Mouse (Mus musculus): ENCODE measurements around the gene Olfr419. TPM values are rescaled to one million over a fixed set of nuclear protein-coding genes. Genes with fewer than 3 reads are reported as not detected.

Olfr419 gene
- total and polyA plus RNA-seq, 3 experiments, result 0.31 TPM; not detected in 2

GRCm38 (mm10) chr1:174246080-174246479 lies 5.8 kb downstream of the Olfr419 start:
- Histone ChIP-seq H3K79me2 (ENCODE audit: control insufficient read depth, insufficient read depth, low read length, poor library complexity) (no peaks in the 10 kb centered on the region), H3K36me3 (ENCODE audit: control insufficient read depth in 1 of 2, insufficient read depth in 2 of 2, low read length in 2 of 2) (peaks cover 0 to 50% of the 10 kb centered on the region in 2 experiments; a peak in 2 of 4 replicates), H3K9me3 (replicated peaks; ENCODE audit: insufficient read depth, low read length) (no peaks in the 10 kb centered on the region), H3K4me3 (ENCODE audit: control insufficient read depth in 1 of 2, insufficient read depth in 1 of 2, low read depth in 2 of 2, low read length in 2 of 2) (no peak overlapping the region), H3K27me3 (ENCODE audit: control insufficient read depth in 1 of 2, insufficient read depth in 2 of 2, low read length in 2 of 2) (no peaks in the 10 kb centered on the region), H3K4me1 (ENCODE audit: control insufficient read depth in 1 of 2, insufficient read depth in 2 of 2, low read length in 2 of 2) (no peaks in the 10 kb centered on the region), H3K9ac (ENCODE audit: control insufficient read depth, low read depth, low read length, poor library complexity, severe bottlenecking) (no peak overlapping the region), H3K27ac (ENCODE audit: control insufficient read depth, low read depth, low read length) (no peak overlapping the region)
- TF ChIP-seq RAD21 (IDR thresholded peaks at IDR 0.05; ENCODE audit: low read depth, low read length) (no peak), POLR2AphosphoS2 (IDR thresholded peaks at IDR 0.05; ENCODE audit: low read length) (no peak), BHLHE40 (IDR thresholded peaks at IDR 0.05; ENCODE audit: borderline replicate concordance, low read depth, low read length) (no peak), MAX (IDR thresholded peaks at IDR 0.05; ENCODE audit: low read length) (no peak), USF1 (IDR thresholded peaks at IDR 0.05; ENCODE audit: low read depth, low read length) (no peak), JUND (IDR thresholded peaks at IDR 0.05; ENCODE audit: low read depth, low read length) (no peak)
- DNase-seq (ENCODE audit: low read depth, low spot score), result no peak

DNA sequence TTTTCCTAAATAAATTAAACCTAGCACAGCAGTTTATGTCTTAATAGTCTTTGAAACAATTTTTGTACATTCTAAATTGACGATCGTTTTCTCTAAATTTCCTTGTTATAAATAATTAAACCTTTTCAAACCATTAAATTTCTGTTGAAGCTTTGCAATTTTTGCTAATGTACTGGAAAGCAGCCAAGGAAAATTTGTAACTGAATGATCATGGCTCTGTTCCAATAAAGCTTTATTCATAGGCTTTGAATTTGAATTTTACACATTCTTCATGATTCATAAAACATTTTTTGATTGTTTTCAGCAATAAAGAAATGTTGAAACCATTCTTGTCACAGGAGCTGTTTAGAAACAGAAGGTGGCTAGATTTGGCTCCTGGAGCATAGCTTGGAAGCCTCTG lies 7.2 kb downstream of the Olfr419 start:
- H3K4me3 ChIP-seq (ENCODE audit: control insufficient read depth in 1 of 2, insufficient read depth in 1 of 2, low read depth in 2 of 2, low read length in 2 of 2), result no peak overlapping the region
- no peak overlapping the region for H3K27ac ChIP-seq (ENCODE audit: control insufficient read depth, low read depth, low read length)
- no peaks in the 10 kb centered on the region for H3K9me3 ChIP-seq (replicated peaks; ENCODE audit: insufficient read depth, low read length)
- no peaks in the 10 kb centered on the region for H3K27me3 ChIP-seq (ENCODE audit: control insufficient read depth in 1 of 2, insufficient read depth in 2 of 2, low read length in 2 of 2)
- no peak for TF ChIP-seq TBP (IDR thresholded peaks at IDR 0.05; ENCODE audit: low read depth, low read length)
- no peak for TF ChIP-seq MAX (IDR thresholded peaks at IDR 0.05; ENCODE audit: low read length)
- TF ChIP-seq CTCF (IDR thresholded peaks at IDR 0.05 in 2 of 3, conservative IDR thresholded peaks at IDR 0.05 in 1 of 3; ENCODE audit: control insufficient read depth in 1 of 3, insufficient read depth in 1 of 3, low read depth in 2 of 3, low read length in 3 of 3, poor library complexity in 1 of 3, severe bottlenecking in 1 of 3), result no peak
- TF ChIP-seq EP300 (IDR thresholded peaks at IDR 0.05; ENCODE audit: low read depth in 1 of 2, low read length in 2 of 2), result no peak
- TF ChIP-seq SIN3A (IDR thresholded peaks at IDR 0.05; ENCODE audit: low read length), result no peak
- TF ChIP-seq ZC3H11A (IDR thresholded peaks at IDR 0.05; ENCODE audit: low read depth, low read length), result no peak
- TF ChIP-seq USF1 (IDR thresholded peaks at IDR 0.05; ENCODE audit: low read depth, low read length), result no peak
- no peak for TF ChIP-seq BHLHE40 (IDR thresholded peaks at IDR 0.05; ENCODE audit: borderline replicate concordance, low read depth, low read length)
- no peak for TF ChIP-seq USF2 (IDR thresholded peaks at IDR 0.05; ENCODE audit: borderline replicate concordance in 1 of 2, insufficient read depth in 1 of 2, low read depth in 1 of 2, low read length in 2 of 2)
- TF ChIP-seq POLR2AphosphoS2 (IDR thresholded peaks at IDR 0.05; ENCODE audit: low read length), result no peak
- no peak for TF ChIP-seq TCF12 (IDR thresholded peaks at IDR 0.05; ENCODE audit: low read depth, low read length)
- no peak for TF ChIP-seq MAZ (IDR thresholded peaks at IDR 0.05; ENCODE audit: low read depth, low read length)
- TF ChIP-seq CHD1 (IDR thresholded peaks at IDR 0.05; ENCODE audit: low read depth, low read length), result no peak
- TF ChIP-seq MYB (IDR thresholded peaks at IDR 0.05; ENCODE audit: low read depth, low read length), result no peak
- no peak for TF ChIP-seq TAL1 (IDR thresholded peaks at IDR 0.05; ENCODE audit: low read length)
- no peak for TF ChIP-seq ZMIZ1 (IDR thresholded peaks at IDR 0.05; ENCODE audit: low read depth, low read length)
- no peaks in the 10 kb centered on the region for H3K4me1 ChIP-seq (ENCODE audit: control insufficient read depth in 1 of 2, insufficient read depth in 2 of 2, low read length in 2 of 2)
- no peak overlapping the region for H3K9ac ChIP-seq (ENCODE audit: control insufficient read depth, low read depth, low read length, poor library complexity, severe bottlenecking)
- H3K36me3 ChIP-seq (ENCODE audit: control insufficient read depth in 1 of 2, insufficient read depth in 2 of 2, low read length in 2 of 2), result peaks cover 0 to 50% of the 10 kb centered on the region in 2 experiments; a peak in 2 of 4 replicates
- no peak for DNase-seq (ENCODE audit: low read depth, low spot score)
- H3K79me2 ChIP-seq (ENCODE audit: control insufficient read depth, insufficient read depth, low read length, poor library complexity), result no peaks in the 10 kb centered on the region
